In genomic region chr7:109671581-109672471, GRCm38 (mm10) we compare ENCODE assay signal across 9 mouse cellular contexts. TPM values are rescaled to one million over a fixed set of nuclear protein-coding genes. Genes with fewer than 3 reads are reported as not detected.
DNase-seq lines count a peak whose midpoint lies in the region; ATAC-seq and TF ChIP-seq lines count a peak whose summit lies in the region.
"Had no signal": no experiment of that assay in that cellular context is flagged by ENCODE, and none has a peak within 500 bp of the region (broad histone marks: within the 10 kb centered on the region; RNA-seq: fewer than 3 reads in every experiment).

No protein-coding gene starts in this region.

- H3K4me3 ChIP-seq in forebrain, embryonic 11.5 days (ENCODE audit: low read depth, low read length), result peak overlapping the region; percentile 59
- peak overlapping the region; percentile 64 to 65 for H3K4me3 ChIP-seq in heart, embryonic 14.5 days (ENCODE audit: control insufficient read depth in 1 of 2, insufficient read depth in 1 of 2, low read depth in 1 of 2, low read length in 2 of 2)
- H3K4me3 ChIP-seq in midbrain, postnatal 0 days (ENCODE audit: low read depth, low read length), result peak overlapping the region; percentile 64
- H3K4me3 ChIP-seq in stomach, postnatal 0 days (ENCODE audit: low read depth, low read length), result peak overlapping the region; percentile 78

- no peaks in the 10 kb centered on the region for H3K36me3 ChIP-seq in forebrain, embryonic 11.5 days (ENCODE audit: control insufficient read depth, insufficient read depth, low read length)
- no peaks in the 10 kb centered on the region for H3K36me3 ChIP-seq in heart, embryonic 14.5 days (ENCODE audit: control insufficient read depth, insufficient read depth, low read length)
- no peaks in the 10 kb centered on the region for H3K36me3 ChIP-seq in midbrain, postnatal 0 days (ENCODE audit: insufficient read depth, low read length)
- no peaks in the 10 kb centered on the region for H3K36me3 ChIP-seq in stomach, postnatal 0 days (ENCODE audit: control insufficient read depth, insufficient read depth, low read length)
- H3K36me3 ChIP-seq: G1E had no signal

- DNase-seq in 3T3-L1 (ENCODE audit: low read depth, low spot score) (peak; percentile 95), liver (peak; percentile 76)
- DNase-seq in brain, embryonic 14.5 days (ENCODE audit: low read depth), result peak; percentile 93
- peak; percentile 81 for DNase-seq in forebrain, embryonic 11.5 days (ENCODE audit: low spot score)
- peak; percentile 92 for DNase-seq in kidney, postnatal 10 days
- peak; percentile 85 for DNase-seq in midbrain, postnatal 0 days (ENCODE audit: low spot score)
- peak; percentile 79 for DNase-seq in stomach, postnatal 0 days (ENCODE audit: low spot score)

- 0% methylated on average over 34 of the region's 44 CpGs for WGBS in forebrain, embryonic 11.5 days
- under 1% methylated on average over 34 of the region's 44 CpGs for WGBS in heart, embryonic 14.5 days
- WGBS in midbrain, postnatal 0 days, result 1% methylated on average over 38 of the region's 44 CpGs
- WGBS in stomach, postnatal 0 days, result under 1% methylated on average over 36 of the region's 44 CpGs

- TF ChIP-seq CTCF in brain, embryonic 14.5 days (IDR thresholded peaks at IDR 0.05; ENCODE audit: borderline replicate concordance, extremely low read depth, insufficient read depth, insufficient read length), result no peak
- TF ChIP-seq CTCF in midbrain, postnatal 0 days (IDR thresholded peaks at IDR 0.05), result no peak
- no peak for TF ChIP-seq CTCF in stomach, postnatal 0 days (IDR thresholded peaks at IDR 0.05; ENCODE audit: low read depth)

- peak; percentile 41; the same call in 1 of the 2 replicates for TF ChIP-seq POLR2A in brain, embryonic 14.5 days (IDR thresholded peaks at IDR 0.05; ENCODE audit: borderline replicate concordance, extremely low read depth, insufficient read depth, insufficient read length, poor library complexity, severe bottlenecking)

- no peaks in the 10 kb centered on the region; the same call in 1 of the 2 replicates for H3K27me3 ChIP-seq in forebrain, embryonic 11.5 days (ENCODE audit: control insufficient read depth, insufficient read depth, low read length)
- H3K27me3 ChIP-seq in heart, embryonic 14.5 days (ENCODE audit: control insufficient read depth, insufficient read depth, low read length), result no peaks in the 10 kb centered on the region
- H3K27me3 ChIP-seq in midbrain, postnatal 0 days (ENCODE audit: insufficient read depth, low read length), result no peaks in the 10 kb centered on the region
- H3K27me3 ChIP-seq in stomach, postnatal 0 days (ENCODE audit: control insufficient read depth, insufficient read depth, low read length), result no peaks in the 10 kb centered on the region

- peak overlapping the region; percentile 84 for H3K4me2 ChIP-seq in forebrain, embryonic 11.5 days (ENCODE audit: low read depth, low read length, severe bottlenecking)
- H3K4me2 ChIP-seq in heart, embryonic 14.5 days (ENCODE audit: low read length), result peak overlapping the region; percentile 86
- peak overlapping the region; percentile 94 for H3K4me2 ChIP-seq in midbrain, postnatal 0 days (ENCODE audit: low read depth, low read length, poor library complexity, severe bottlenecking)
- H3K4me2 ChIP-seq in stomach, postnatal 0 days (replicated peaks; ENCODE audit: low read depth), result peak overlapping the region; percentile 86

- 0 out of 2 replicates have a peak, but pooled peaks cover 4% of the 10 kb centered on the region for H3K4me1 ChIP-seq in forebrain, embryonic 11.5 days (replicated peaks; ENCODE audit: control insufficient read depth, insufficient read depth, low read length)
- H3K4me1 ChIP-seq in heart, embryonic 14.5 days (ENCODE audit: control insufficient read depth in 2 of 2, insufficient read depth in 2 of 2, low read length in 2 of 2), result peaks cover 2 to 31% of the 10 kb centered on the region in 2 experiments
- H3K4me1 ChIP-seq in midbrain, postnatal 0 days (ENCODE audit: insufficient read depth, low read length), result no peaks in the 10 kb centered on the region; the same call in 1 of the 2 replicates
- peaks cover 2% of the 10 kb centered on the region; the same call in 1 of the 2 replicates for H3K4me1 ChIP-seq in stomach, postnatal 0 days (replicated peaks; ENCODE audit: control insufficient read depth, insufficient read depth)

- no peaks in the 10 kb centered on the region for H3K9me3 ChIP-seq in forebrain, embryonic 11.5 days (ENCODE audit: control insufficient read depth, low read length)
- no peaks in the 10 kb centered on the region for H3K9me3 ChIP-seq in heart, embryonic 14.5 days (ENCODE audit: control insufficient read depth, low read length)
- no peaks in the 10 kb centered on the region for H3K9me3 ChIP-seq in midbrain, postnatal 0 days (ENCODE audit: low read length)
- H3K9me3 ChIP-seq in stomach, postnatal 0 days (ENCODE audit: control insufficient read depth, low read length), result no peaks in the 10 kb centered on the region
- H3K9me3 ChIP-seq: G1E had no signal

- peak; percentile 92 for ATAC-seq in forebrain, embryonic 11.5 days (replicated peaks; ENCODE audit: low FRiP score)
- ATAC-seq in heart, embryonic 14.5 days (ENCODE audit: insufficient number of reproducible peaks, insufficient read depth, low FRiP score, low read depth), result peak; percentile 93
- ATAC-seq in midbrain, postnatal 0 days (ENCODE audit: low FRiP score), result peak; percentile 88
- ATAC-seq in stomach, postnatal 0 days (ENCODE audit: low FRiP score, low TSS enrichment), result peak; percentile 94

- H3K9ac ChIP-seq in forebrain, embryonic 11.5 days (ENCODE audit: low read length), result peak overlapping the region; percentile 79
- H3K9ac ChIP-seq in heart, embryonic 14.5 days (ENCODE audit: low read length), result peak overlapping the region; percentile 91
- H3K9ac ChIP-seq in midbrain, postnatal 0 days (replicated peaks; ENCODE audit: low read length, poor library complexity, severe bottlenecking), result peak overlapping the region; percentile 69
- H3K9ac ChIP-seq in stomach, postnatal 0 days (ENCODE audit: low read length), result peak overlapping the region; percentile 86

- peak; percentile 85 for TF ChIP-seq EP300 in stomach, postnatal 0 days (optimal IDR thresholded peaks at IDR 0.05)

- H3K27ac ChIP-seq in forebrain, embryonic 11.5 days (ENCODE audit: low read depth, low read length), result peak overlapping the region; percentile 72
- H3K27ac ChIP-seq in heart, embryonic 14.5 days (replicated peaks in 1 of 2; ENCODE audit: control insufficient read depth in 1 of 2, insufficient read depth in 1 of 2, low read depth in 2 of 2, low read length in 2 of 2), result peak overlapping the region; percentile 94 to 97
- peak overlapping the region; percentile 74 for H3K27ac ChIP-seq in midbrain, postnatal 0 days (ENCODE audit: low read depth, low read length)
- peak overlapping the region; percentile 95 for H3K27ac ChIP-seq in stomach, postnatal 0 days (replicated peaks)

RNA-seq across cellular contexts. Expression of gene St5, which starts 31.6 kb away (rescaled TPM):
- 17.6 and 26.6 TPM in 2 replicates for polyA plus RNA-seq in brain, embryonic 14.5 days (2012; rRNA removed)
- polyA plus RNA-seq in forebrain, embryonic 11.5 days (2014; fragmentation: Nextera tagmentation; extraction: Ambion mirVana), result 32.8 TPM in 2 replicates
- 27.7 and 29.9 TPM in 2 replicates for polyA plus RNA-seq in heart, embryonic 14.5 days (2014; fragmentation: Nextera tagmentation; extraction: Ambion mirVana)
- 25.8 and 48.3 TPM in 2 replicates for total RNA-seq in midbrain, postnatal 0 days (2014; rRNA removed)
- 14.4 and 16.0 TPM in 2 replicates for polyA plus RNA-seq in midbrain, postnatal 0 days (2015; fragmentation: Nextera tagmentation; extraction: Ambion mirVana)
- 35.3 and 35.6 TPM in 2 replicates for polyA plus RNA-seq in stomach, postnatal 0 days (2015; fragmentation: Nextera tagmentation; extraction: Ambion mirVana)

RNA-seq across cellular contexts. Expression of gene Akip1, which starts 31.7 kb away (rescaled TPM):
- 11.1 and 12.0 TPM in 2 replicates for polyA plus RNA-seq in brain, embryonic 14.5 days (2012; rRNA removed)
- polyA plus RNA-seq in forebrain, embryonic 11.5 days (2014; fragmentation: Nextera tagmentation; extraction: Ambion mirVana), result 18.3 and 19.6 TPM in 2 replicates
- polyA plus RNA-seq in heart, embryonic 14.5 days (2014; fragmentation: Nextera tagmentation; extraction: Ambion mirVana), result 32.3 and 33.1 TPM in 2 replicates
- 7.3 and 8.2 TPM in 2 replicates for total RNA-seq in midbrain, postnatal 0 days (2014; rRNA removed)
- polyA plus RNA-seq in midbrain, postnatal 0 days (2015; fragmentation: Nextera tagmentation; extraction: Ambion mirVana), result 12.1 and 13.7 TPM in 2 replicates
- polyA plus RNA-seq in stomach, postnatal 0 days (2015; fragmentation: Nextera tagmentation; extraction: Ambion mirVana), result 36.8 and 38.6 TPM in 2 replicates

RNA-seq across cellular contexts. Expression of gene BC051019, which starts 51.8 kb away (rescaled TPM):
- polyA plus RNA-seq in brain, embryonic 14.5 days (2012; rRNA removed), result 0.26 and 0.32 TPM in 2 replicates
- polyA plus RNA-seq in forebrain, embryonic 11.5 days (2014; fragmentation: Nextera tagmentation; extraction: Ambion mirVana), result not detected in 2 replicates
- 0.16 TPM in 1 of 2 replicates, not detected in the other for polyA plus RNA-seq in heart, embryonic 14.5 days (2014; fragmentation: Nextera tagmentation; extraction: Ambion mirVana)
- 1.5 TPM in 1 of 2 replicates, not detected in the other for total RNA-seq in midbrain, postnatal 0 days (2014; rRNA removed)
- 0.45 and 0.58 TPM in 2 replicates for polyA plus RNA-seq in midbrain, postnatal 0 days (2015; fragmentation: Nextera tagmentation; extraction: Ambion mirVana)
- 0.17 and 0.25 TPM in 2 replicates for polyA plus RNA-seq in stomach, postnatal 0 days (2015; fragmentation: Nextera tagmentation; extraction: Ambion mirVana)
- total RNA-seq: G1E had no signal
- polyA plus RNA-seq: G1E had no signal

RNA-seq across cellular contexts. Expression of gene Ascl3, which starts 59.7 kb away (rescaled TPM):
- 0.11 and 0.14 TPM in 2 replicates for polyA plus RNA-seq in brain, embryonic 14.5 days (2012; rRNA removed)
- 0.28 TPM in 1 of 2 replicates, not detected in the other for polyA plus RNA-seq in forebrain, embryonic 11.5 days (2014; fragmentation: Nextera tagmentation; extraction: Ambion mirVana)
- polyA plus RNA-seq in heart, embryonic 14.5 days (2014; fragmentation: Nextera tagmentation; extraction: Ambion mirVana), result not detected in 2 replicates
- total RNA-seq in midbrain, postnatal 0 days (2014; rRNA removed), result not detected in 2 replicates
- polyA plus RNA-seq in midbrain, postnatal 0 days (2015; fragmentation: Nextera tagmentation; extraction: Ambion mirVana), result 0.23 TPM in 1 of 2 replicates, not detected in the other
- polyA plus RNA-seq in stomach, postnatal 0 days (2015; fragmentation: Nextera tagmentation; extraction: Ambion mirVana), result 0.39 and 0.56 TPM in 2 replicates
- total RNA-seq: G1E had no signal
- polyA plus RNA-seq: G1E had no signal

Comparison
In these comparisons a context has a peak if more than half of its experiments do, and no peak if none do; other contexts are left out.
1. Peak in every context shown above with its lines: DNase-seq, ATAC-seq, H3K4me3 ChIP-seq and H3K27ac ChIP-seq.